Mouse (Mus musculus) thymus, postnatal 0 days (tissue): Measurements from ENCODE around the gene Nmnat1. TPM values are rescaled to one million over a fixed set of nuclear protein-coding genes. Genes with fewer than 3 reads are reported as not detected.
"Not testable (repeated sequence)": the region's sequence is repeated elsewhere in the genome, so short reads cannot be mapped to it uniquely, and the experiment has no call there.

Experiments used
- DNase-seq: peaks from one replicate; pipeline ENCODE4 v3.0.0-alpha.2; 2015; ENCODE audit warnings: low spot score
- polyA plus RNA-seq: library from polyadenylated mRNA; unstranded; fragments of >200 nt; fragmentation: Nextera tagmentation; extraction: Ambion mirVana; gene quantifications from 2 replicates; pipeline ENCODE4 v1.2.1, GENCODE M21; 2015

Nmnat1 gene
- polyA plus RNA-seq, 1 experiment from 2014 or later = 13.4 TPM

- DNase-seq = no peak
Measured at GRCm38 (mm10) chr4:149489415-149490240, 4.6 kb upstream of the Nmnat1 start.

- DNase-seq = no peak
Measured at GRCm38 (mm10) chr4:149487729-149488128, 2.7 kb upstream of the Nmnat1 start.

- peak; percentile 61 for DNase-seq
Measured at GRCm38 (mm10) chr4:149485825-149486206, 814 bp upstream of the Nmnat1 start.

GRCm38 (mm10) chr4:149484566-149484965, 436 bp downstream of the Nmnat1 start:
- no peak for DNase-seq

GRCm38 (mm10) chr4:149477078-149477477, 7.9 kb downstream of the Nmnat1 start, which contains the start of gene Tmem274:
TSS of gene Tmem274 (plus strand) at chr4:149477378.
- DNase-seq = no peak

GRCm38 (mm10) chr4:149475096-149475495, 9.9 kb downstream of the Nmnat1 start:
- no peak for DNase-seq

GRCm38 (mm10) chr4:149469557-149469956, 15.4 kb downstream of the Nmnat1 start:
- peak; percentile 94 for DNase-seq

- no peak for DNase-seq
Measured at GRCm38 (mm10) chr4:149463435-149463950, 21.5 kb downstream of the Nmnat1 start.

- no peak for DNase-seq
Measured at GRCm38 (mm10) chr4:149462305-149462971, 22.6 kb downstream of the Nmnat1 start.

GRCm38 (mm10) chr4:149461579-149462304, 23.3 kb downstream of the Nmnat1 start:
- DNase-seq = peak; percentile 40

- DNase-seq = not testable (repeated sequence)
Measured at GRCm38 (mm10) chr4:149460475-149460874, 24.5 kb downstream of the Nmnat1 start.

GRCm38 (mm10) chr4:149459425-149459824, 25.6 kb downstream of the Nmnat1 start:
- DNase-seq = no peak

- DNase-seq = no peak
Measured at GRCm38 (mm10) chr4:149458526-149458925, 26.5 kb downstream of the Nmnat1 start.

GRCm38 (mm10) chr4:149457831-149458430, 27.1 kb downstream of the Nmnat1 start:
- DNase-seq = no peak

GRCm38 (mm10) chr4:149457163-149457562, 27.8 kb downstream of the Nmnat1 start:
- not testable (repeated sequence) for DNase-seq

GRCm38 (mm10) chr4:149454879-149455278, 30.1 kb downstream of the Nmnat1 start, which contains the start of gene Rbp7:
TSS of gene Rbp7 (minus strand) at chr4:149454978.
- no peak for DNase-seq

GRCm38 (mm10) chr4:149454263-149454662, 30.7 kb downstream of the Nmnat1 start:
- no peak for DNase-seq

GRCm38 (mm10) chr4:149453656-149454055, 31.3 kb downstream of the Nmnat1 start:
- DNase-seq = peak; percentile 75

- no peak for DNase-seq
Measured at GRCm38 (mm10) chr4:149450636-149451035, 34.4 kb downstream of the Nmnat1 start.

- no peak for DNase-seq
Measured at GRCm38 (mm10) chr4:149446309-149446708, 38.7 kb downstream of the Nmnat1 start.

- peak; percentile 41 for DNase-seq
Measured at GRCm38 (mm10) chr4:149445868-149446267, 39.1 kb downstream of the Nmnat1 start.
